Mouse (Mus musculus) CH12.LX (cell line): ENCODE measurements around the gene Itga6. TPM values are rescaled to one million over a fixed set of nuclear protein-coding genes. Genes with fewer than 3 reads are reported as not detected.

ENCODE experiments used
- DNase-seq: peaks from one replicate; pipeline ENCODE4 v3.0.0-alpha.2; 2013; ENCODE audit errors: extremely low read depth
- H3K27ac ChIP-seq: 2 replicates; pipeline ENCODE4 v1.5.1; 2012; ENCODE audit warnings: low read depth, mild to moderate bottlenecking, control low read depth, moderate library complexity; ENCODE audit not compliant: insufficient read depth
- H3K27me3 ChIP-seq: replicated peaks from 2 replicates; pipeline ENCODE3; 2012; ENCODE audit warnings: inconsistent platforms
- H3K36me3 ChIP-seq, 2 experiments: replicated peaks in 1 of 2; 2 replicates each; pipeline versions ENCODE3 to v1.6.1; 2012; ENCODE audit warnings: inconsistent platforms in 1 of 2, low read length in 1 of 2, mild to moderate bottlenecking in 1 of 2, mixed read lengths in 1 of 2, moderate library complexity in 1 of 2; ENCODE audit not compliant: control insufficient read depth in 1 of 2, insufficient read depth in 1 of 2
- H3K4me1 ChIP-seq, 2 experiments: 2 replicates each; pipeline ENCODE4 v1.6.1; 2012; ENCODE audit warnings: inconsistent platforms in 1 of 2, moderate library complexity in 1 of 2; ENCODE audit not compliant: insufficient read depth in 2 of 2, control insufficient read depth in 1 of 2
- H3K4me2 ChIP-seq: 2 replicates; pipeline ENCODE4 v1.6.1; 2012; ENCODE audit warnings: low read depth, mild to moderate bottlenecking, control low read depth; ENCODE audit not compliant: poor library complexity, insufficient read depth, severe bottlenecking
- H3K4me3 ChIP-seq, 3 experiments: fragments of 150-350 bp in 1 of 3; sonication (generic) in 1 of 3; replicated peaks in 1 of 3; 2 replicates each; pipeline versions ENCODE3 to v1.5.1; 2011 to 2012; ENCODE audit warnings: low read depth in 2 of 3, low read length in 2 of 3, mild to moderate bottlenecking in 2 of 3, moderate library complexity in 2 of 3, control low read depth in 1 of 3, improper control_type of control experiment in 1 of 3, inconsistent platforms in 1 of 3, mixed read lengths in 1 of 3; ENCODE audit not compliant: poor library complexity in 1 of 3
- H3K79me2 ChIP-seq: replicated peaks from 2 replicates; pipeline ENCODE4 v1.6.1; 2012; ENCODE audit warnings: mild to moderate bottlenecking, moderate library complexity; ENCODE audit not compliant: control insufficient read depth, poor library complexity, insufficient read depth, severe bottlenecking; ENCODE audit errors: extremely low read depth
- H3K9ac ChIP-seq: 2 replicates; pipeline ENCODE4 v1.6.1; 2012; ENCODE audit warnings: low read depth, mild to moderate bottlenecking, control low read depth, moderate library complexity; ENCODE audit not compliant: insufficient read depth
- H3K9me3 ChIP-seq: replicated peaks from 2 replicates; pipeline ENCODE3; 2012; ENCODE audit warnings: low read length, inconsistent platforms, mixed read lengths
- BHLHE40 ChIP-seq: IDR thresholded peaks from 2 replicates; pipeline ENCODE4 v1.6.1; 2011; ENCODE audit warnings: mild to moderate bottlenecking, low read depth, low read length, improper control_type of control experiment
- CHD1 ChIP-seq: IDR thresholded peaks from 2 replicates; pipeline ENCODE4 v1.6.1; 2012; ENCODE audit warnings: low read depth, low read length, improper control_type of control experiment, inconsistent platforms
- CHD2 ChIP-seq: IDR thresholded peaks from 2 replicates; pipeline ENCODE4 v1.6.1; 2011; ENCODE audit warnings: low read length, improper control_type of control experiment
- E2F4 ChIP-seq: IDR thresholded peaks from 2 replicates; pipeline ENCODE4 v1.6.1; 2011; ENCODE audit warnings: low read depth, low read length, improper control_type of control experiment; ENCODE audit not compliant: insufficient replicate concordance
- ELF1 ChIP-seq: IDR thresholded peaks from 2 replicates; pipeline ENCODE4 v1.6.1; 2014; ENCODE audit warnings: low read depth, mild to moderate bottlenecking, inconsistent platforms, low read length, improper control_type of control experiment
- EP300 ChIP-seq: IDR thresholded peaks from 2 replicates; pipeline ENCODE4 v1.6.1; 2011; ENCODE audit warnings: low read length, improper control_type of control experiment
- ETS1 ChIP-seq: conservative IDR thresholded peaks from 2 replicates; pipeline ENCODE4 v1.6.1; 2012; ENCODE audit warnings: low read depth, mild to moderate bottlenecking, inconsistent platforms, low read length, improper control_type of control experiment, moderate library complexity
- JUN ChIP-seq: IDR thresholded peaks from 2 replicates; pipeline ENCODE4 v1.6.1; 2011; ENCODE audit warnings: low read depth, mild to moderate bottlenecking, low read length, improper control_type of control experiment, moderate library complexity; ENCODE audit not compliant: insufficient read depth
- PAX5 ChIP-seq: IDR thresholded peaks from 2 replicates; pipeline ENCODE4 v1.6.1; 2012; ENCODE audit warnings: low read length, inconsistent platforms, mixed read lengths
- RCOR1 ChIP-seq: conservative IDR thresholded peaks from 2 replicates; pipeline ENCODE4 v1.6.1; 2012; ENCODE audit warnings: low read depth, mild to moderate bottlenecking, inconsistent platforms, low read length, improper control_type of control experiment
- TBP ChIP-seq: conservative IDR thresholded peaks from 2 replicates; pipeline ENCODE4 v1.6.1; 2011; ENCODE audit warnings: low read depth, low read length, improper control_type of control experiment
- TCF12 ChIP-seq: IDR thresholded peaks from 2 replicates; pipeline ENCODE4 v1.6.1; 2014; ENCODE audit warnings: low read depth, mild to moderate bottlenecking, inconsistent platforms, low read length, improper control_type of control experiment
- UBTF ChIP-seq: IDR thresholded peaks from 2 replicates; pipeline ENCODE4 v1.6.1; 2012; ENCODE audit warnings: low read depth, mild to moderate bottlenecking, inconsistent platforms, low read length, improper control_type of control experiment, moderate library complexity
- USF1 ChIP-seq: IDR thresholded peaks from 2 replicates; pipeline ENCODE4 v1.6.1; 2014; ENCODE audit warnings: low read depth, mild to moderate bottlenecking, inconsistent platforms, low read length, improper control_type of control experiment
- ZNF384 ChIP-seq: IDR thresholded peaks from 2 replicates; pipeline ENCODE4 v1.6.1; 2012; ENCODE audit warnings: low read depth, low read length, improper control_type of control experiment, inconsistent platforms
- dilution Hi-C: fragments of 300-500 bp; cut with MboI; formaldehyde crosslinking; loops from 2 replicates; pipeline ENCODE4 v1.14.3; 2020; ENCODE audit warnings: low sequenced_read_pairs; ENCODE audit not compliant: extremely low pct_unique_long_range_greater_than_20kb, extremely low pct_ligation_motif_present
- in situ Hi-C: fragments of 300-500 bp; cut with MboI; formaldehyde crosslinking; loops from 3 replicates; pipeline ENCODE4 v1.14.3; 2019; ENCODE audit warnings: low sequenced_read_pairs, low pct_ligation_motif_present, low pct_unique_long_range_greater_than_20kb, mixed read lengths
- polyA plus RNA-seq: library from polyadenylated mRNA; unstranded; fragments of >175 nt; gene quantifications from 2 replicates; pipeline ENCODE4 v1.2.1, GENCODE M21; 2012; ENCODE audit warnings: low read depth; ENCODE audit not compliant: insufficient read length
- total RNA-seq, 2 experiments: library from RNA; depleted of rRNA; stranded (reverse); fragments of 300-350 nt in 1 of 2; fragments of >200 nt in 1 of 2; gene quantifications; 2 replicates each; pipeline ENCODE4 v1.2.3; 2012 to 2014

Gene Itga6
- total and polyA plus RNA-seq, 3 experiments = 6.1 to 13.9 (median 10.9) TPM

- H3K4me2 ChIP-seq = peak overlapping the region; percentile 44; the same call in 1 of the 2 replicates
- H3K4me1 ChIP-seq = peaks cover 5 to 26% of the 10 kb centered on the region in 2 experiments
- H3K79me2 ChIP-seq = no peaks in the 10 kb centered on the region
- no peak overlapping the region for H3K4me3 ChIP-seq
- peak; percentile 16 for DNase-seq
- in situ Hi-C loops (no loop called here), dilution Hi-C loops (no loop called here)
- no peaks in the 10 kb centered on the region for H3K27me3 ChIP-seq
- no peak overlapping the region for H3K9ac ChIP-seq
- H3K27ac ChIP-seq = no peak overlapping the region
- H3K9me3 ChIP-seq = no peaks in the 10 kb centered on the region
- 0 out of 2 replicates have a peak, but pooled peaks have one; percentile 35 for TF ChIP-seq ELF1
- TF ChIP-seq TCF12 = no peak
- TF ChIP-seq USF1 = no peak
- peak; percentile 67 for TF ChIP-seq ZNF384
- peak; percentile 20; the same call in 1 of the 2 replicates for TF ChIP-seq EP300
- TF ChIP-seq, all 38 proteins: peak for 3
- H3K36me3 ChIP-seq = no peaks in the 10 kb centered on the region
Observed at GRCm38 (mm10) chr2:71865935-71866334, 120.5 kb downstream of the Itga6 start.

GRCm38 (mm10) chr2:71866565-71866964 lies 121.1 kb downstream of the Itga6 start:
- no peaks in the 10 kb centered on the region for H3K79me2 ChIP-seq
- dilution Hi-C loops = no loop called here
- no peaks in the 10 kb centered on the region for H3K27me3 ChIP-seq
- TF ChIP-seq ETS1 (no peak), TCF12 (0 out of 2 replicates have a peak, but pooled peaks have one; percentile 37), TBP (no peak), BHLHE40 (peak; percentile 58)
- no peaks in the 10 kb centered on the region for H3K9me3 ChIP-seq
- H3K27ac ChIP-seq = no peak overlapping the region
- no peak overlapping the region for H3K9ac ChIP-seq
- peak; percentile 33 for DNase-seq
- peaks cover 5 to 26% of the 10 kb centered on the region in 2 experiments for H3K4me1 ChIP-seq
- peak overlapping the region; percentile 44 for H3K4me2 ChIP-seq
- no peaks in the 10 kb centered on the region for H3K36me3 ChIP-seq
- H3K4me3 ChIP-seq = no peak overlapping the region
- in situ Hi-C loops = no loop called here

DNA sequence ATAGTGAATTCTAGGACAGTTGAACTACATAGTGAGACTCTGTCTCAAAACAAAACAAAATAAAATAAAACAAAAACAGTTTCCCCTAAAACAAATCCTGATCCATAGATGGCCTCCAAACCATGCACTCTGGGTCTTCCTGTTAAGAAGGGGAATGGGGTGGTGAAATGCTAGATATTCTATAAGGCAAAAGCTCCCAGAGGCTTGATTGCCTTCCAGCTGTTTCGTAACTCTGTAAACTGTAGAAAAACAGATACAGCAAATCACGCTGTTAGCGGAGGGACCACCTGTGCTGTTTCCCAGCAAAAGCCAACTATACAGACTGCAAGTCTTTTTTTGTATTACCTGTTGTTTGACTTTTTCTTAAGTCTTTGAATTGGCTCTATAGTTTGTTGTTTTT lies 121.6 kb downstream of the Itga6 start:
- Histone ChIP-seq H3K4me3 (no peak overlapping the region), H3K9ac (no peak overlapping the region), H3K4me1 (peaks cover 5 to 26% of the 10 kb centered on the region in 2 experiments), H3K9me3 (no peaks in the 10 kb centered on the region), H3K27ac (no peak overlapping the region), H3K36me3 (no peaks in the 10 kb centered on the region), H3K79me2 (no peaks in the 10 kb centered on the region), H3K4me2 (no peak overlapping the region), H3K27me3 (no peaks in the 10 kb centered on the region)
- dilution Hi-C loops (no loop called here), in situ Hi-C loops (no loop called here)
- TF ChIP-seq UBTF (no peak), ELF1 (no peak), ZNF384 (no peak), RCOR1 (no peak), PAX5 (no peak), EP300 (no peak), TCF12 (no peak), E2F4 (no peak), CHD1 (no peak), CHD2 (no peak), JUN (no peak)
- DNase-seq = no peak
